Mouse (Mus musculus) spleen, embryonic (tissue): Measurements from ENCODE around the gene Cphx3.
"Not testable (repeated sequence)": the region's sequence is repeated elsewhere in the genome, so short reads cannot be mapped to it uniquely, and the experiment has no call there.

ENCODE experiments used
- CTCF ChIA-PET: fragments of 350-600 bp; sonication (Branson Sonifier 250); formaldehyde crosslinking; loops from one replicate; lab custom pipeline; 2022; lab: Charles Lee

The Cphx3 gene

GRCm38 (mm10) chr14:26081997-26082396, at the start of gene Cphx3:
Gene Cphx3 (plus strand): TSS chr14:26082297.
- CTCF ChIA-PET, result not testable (repeated sequence)

- CTCF ChIA-PET, result not testable (repeated sequence)
These were observed 47.7 kb upstream of the Cphx3 start for GRCm38 (mm10) chr14:26034364-26034763.

GRCm38 (mm10) chr14:26035439-26035838, 46.7 kb upstream of the Cphx3 start:
- CTCF ChIA-PET, result not testable (repeated sequence)

GRCm38 (mm10) chr14:26042611-26043010, 39.5 kb upstream of the Cphx3 start, which contains the start of gene Gm9780:
Gene Gm9780 (minus strand): TSS chr14:26042711.
- CTCF ChIA-PET, result not testable (repeated sequence)

- CTCF ChIA-PET, result not testable (repeated sequence)
These were observed 37.1 kb upstream of the Cphx3 start for GRCm38 (mm10) chr14:26045007-26045406.

GRCm38 (mm10) chr14:26047026-26047425, 35.1 kb upstream of the Cphx3 start:
- CTCF ChIA-PET, result not testable (repeated sequence)

GRCm38 (mm10) chr14:26048767-26049166, 33.3 kb upstream of the Cphx3 start:
- CTCF ChIA-PET, result not testable (repeated sequence)

- CTCF ChIA-PET, result not testable (repeated sequence)
These were observed 23.9 kb upstream of the Cphx3 start for GRCm38 (mm10) chr14:26058184-26058583.

- CTCF ChIA-PET, result not testable (repeated sequence)
These were observed 22.7 kb upstream of the Cphx3 start for GRCm38 (mm10) chr14:26059362-26059761.

GRCm38 (mm10) chr14:26066574-26067324, 15.3 kb upstream of the Cphx3 start:
- CTCF ChIA-PET, result not testable (repeated sequence)

GRCm38 (mm10) chr14:26067325-26067633, 14.8 kb upstream of the Cphx3 start, which contains the start of gene Tmem254c:
Gene Tmem254c (minus strand): TSS chr14:26067355.
- CTCF ChIA-PET, result not testable (repeated sequence)

GRCm38 (mm10) chr14:26076620-26077390, 5.3 kb upstream of the Cphx3 start:
- CTCF ChIA-PET, result not testable (repeated sequence)

- CTCF ChIA-PET, result not testable (repeated sequence)
These were observed 881 bp upstream of the Cphx3 start, which contains the start of gene Cphx2 for GRCm38 (mm10) chr14:26081216-26081615. Gene Cphx2 (plus strand): TSS chr14:26081516.

- CTCF ChIA-PET, result not testable (repeated sequence)
These were observed 15.5 kb downstream of the Cphx3 start for GRCm38 (mm10) chr14:26097622-26098021.

- CTCF ChIA-PET, result not testable (repeated sequence)
These were observed 36.1 kb downstream of the Cphx3 start, which contains the start of gene Duxbl2 for GRCm38 (mm10) chr14:26118150-26118549. Gene Duxbl2 (plus strand): TSS chr14:26118349.

- CTCF ChIA-PET, result not testable (repeated sequence)
These were observed 36.5 kb downstream of the Cphx3 start for GRCm38 (mm10) chr14:26118550-26119000.

- CTCF ChIA-PET, result not testable (repeated sequence)
These were observed 37.0 kb downstream of the Cphx3 start for GRCm38 (mm10) chr14:26119095-26119494.

GRCm38 (mm10) chr14:26147095-26147494, 65.0 kb downstream of the Cphx3 start:
- CTCF ChIA-PET, result not testable (repeated sequence)

- CTCF ChIA-PET, result not testable (repeated sequence)
These were observed 73.9 kb downstream of the Cphx3 start for GRCm38 (mm10) chr14:26156032-26156431.

GRCm38 (mm10) chr14:26161156-26161555, 79.1 kb downstream of the Cphx3 start:
- CTCF ChIA-PET, result not testable (repeated sequence)

- CTCF ChIA-PET, result not testable (repeated sequence)
These were observed 80.3 kb downstream of the Cphx3 start for GRCm38 (mm10) chr14:26162423-26162822.

GRCm38 (mm10) chr14:26165266-26165665, 83.2 kb downstream of the Cphx3 start:
- CTCF ChIA-PET, result not testable (repeated sequence)

GRCm38 (mm10) chr14:26173955-26174354, 91.9 kb downstream of the Cphx3 start:
- CTCF ChIA-PET, result not testable (repeated sequence)
